Mouse (Mus musculus): ENCODE data around the gene Bicdl2.

Gene Bicdl2

DNA sequence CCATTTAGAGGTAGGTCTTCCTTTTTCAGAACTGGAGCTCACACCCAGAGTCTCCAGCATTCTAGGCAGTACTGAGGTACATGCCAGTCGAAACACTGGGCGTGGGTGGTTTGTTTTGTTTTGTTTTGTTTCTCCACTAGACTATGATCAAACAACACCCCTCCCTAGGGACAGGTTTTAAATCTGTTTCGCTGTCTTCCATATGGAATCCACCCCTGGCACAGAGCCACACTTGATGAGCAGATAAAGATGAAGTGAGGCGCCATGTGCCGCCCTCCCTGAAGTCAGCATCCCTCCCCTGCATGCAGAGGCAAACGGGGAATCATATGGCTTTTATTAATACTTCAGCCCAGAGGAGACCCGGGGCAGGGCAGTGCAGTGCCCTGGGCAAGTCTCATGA is 44.4 kb downstream of the Bicdl2 start:
- intact Hi-C loops (cut with DNase I) = loop anchor here (2.0 to 5.0 kb wide), 2 partner anchors 42 to 132 kb away; partner anchors contain the start of gene Bicdl2

DNA sequence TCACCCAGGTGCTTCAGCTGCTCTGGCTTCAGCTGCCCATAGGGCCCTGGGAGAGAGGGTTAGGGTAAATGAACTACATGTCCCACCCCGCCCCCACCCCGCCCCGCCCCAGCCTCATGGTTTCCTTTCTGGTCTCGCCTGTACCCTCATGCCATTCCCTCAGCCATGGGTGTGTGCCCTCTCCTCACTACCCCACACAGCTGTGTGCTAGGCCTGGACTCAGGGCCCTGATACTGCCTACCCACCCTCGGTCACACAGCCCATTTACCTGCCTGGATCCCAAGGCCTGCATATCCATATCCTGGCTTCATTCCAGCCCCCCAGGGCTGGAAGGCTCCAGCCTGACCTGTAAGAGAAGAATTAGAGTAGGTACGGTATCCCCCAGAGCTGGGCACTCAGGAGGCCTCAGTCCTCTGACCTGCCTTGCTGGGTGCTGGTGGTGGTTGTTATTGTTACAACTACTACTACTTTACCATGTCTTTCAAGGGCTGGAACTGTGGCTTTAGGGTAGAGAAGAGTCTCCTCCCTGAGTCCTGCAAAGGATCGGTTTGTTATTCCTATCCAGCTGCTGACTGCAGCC is 45.3 kb downstream of the Bicdl2 start:
- intact Hi-C loops (cut with DNase I) = loop anchor here (2.0 kb wide), 1 partner anchor 133 kb away; no protein-coding TSS in a partner anchor

DNA sequence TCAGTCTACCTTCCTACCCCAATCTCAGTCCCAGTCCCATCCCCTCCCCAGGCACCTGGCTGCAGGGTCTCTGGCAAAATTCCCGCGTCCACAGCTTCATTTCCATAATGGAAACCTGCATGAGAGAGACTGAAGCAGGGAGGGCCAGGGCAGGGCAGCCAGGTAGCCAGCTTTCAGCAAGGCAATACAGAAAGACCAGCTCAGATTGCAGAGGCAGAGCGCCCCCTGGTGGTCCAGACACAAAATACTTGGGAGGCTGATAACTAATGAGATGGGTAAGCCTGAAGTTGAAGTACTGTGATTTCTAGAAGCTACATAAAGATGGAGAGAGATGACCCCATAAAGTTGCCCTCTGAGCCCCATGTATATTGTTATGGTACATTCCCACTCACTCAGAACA is 45.9 kb downstream of the Bicdl2 start:
- intact Hi-C loops (cut with DNase I) = no loop called here

DNA sequence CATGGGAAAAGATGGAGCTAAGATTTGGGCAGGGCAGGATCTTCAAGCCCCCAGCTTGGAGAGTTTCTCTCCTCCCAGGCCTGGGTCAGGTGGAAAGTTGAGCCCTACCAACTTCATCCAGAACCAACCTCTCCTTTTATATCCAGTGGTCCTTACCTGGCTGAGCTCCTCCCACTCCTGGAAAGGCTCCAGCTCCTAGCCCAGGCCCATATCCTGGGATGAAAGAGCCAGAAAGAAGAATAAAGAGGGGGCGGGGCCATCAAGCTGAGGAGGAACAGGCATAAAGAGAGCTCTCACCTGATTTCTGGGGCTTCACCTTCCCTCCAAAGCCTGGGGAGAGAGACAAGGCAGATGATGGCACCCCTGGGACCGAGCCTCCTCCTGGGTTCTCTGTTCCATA is 56.7 kb downstream of the Bicdl2 start:
- intact Hi-C loops (cut with DNase I) = no loop called here

All from adrenal gland (tissue).